Mouse (Mus musculus): ENCODE data around the gene Iqcn.

GRCm38 (mm10) chr8:70756476-70757040 lies 53.3 kb downstream of the Iqcn start:
- no peak for TF ChIP-seq CTCF (IDR thresholded peaks at IDR 0.05; ENCODE audit: low read depth, low read length)
- no peak for TF ChIP-seq POLR2A (IDR thresholded peaks at IDR 0.05; ENCODE audit: borderline replicate concordance, low read depth, low read length)
